Mouse (Mus musculus) stomach, postnatal 0 days (tissue): ENCODE data around the gene Eif4e3. TPM values are rescaled to one million over a fixed set of nuclear protein-coding genes. Genes with fewer than 3 reads are reported as not detected.

Source experiments
- ATAC-seq: fragments of 200-750 bp; cut with Nextera tagmentation; 2 replicates; pipeline ENCODE4 v1.8.0; 2017; ENCODE audit not compliant: low FRiP score, low TSS enrichment
- DNase-seq: peaks from one replicate; pipeline ENCODE4 v3.0.0-alpha.2; 2016; ENCODE audit warnings: low spot score
- H3K27ac ChIP-seq: fragments of 300-500 bp; sonication (generic); replicated peaks from 2 replicates; pipeline ENCODE4 v1.5.1; 2014; ENCODE audit warnings: mild to moderate bottlenecking, control low read depth
- H3K27me3 ChIP-seq: fragments of 300-500 bp; sonication (generic); 2 replicates; pipeline ENCODE4 v1.6.1; 2014; ENCODE audit warnings: low read length; ENCODE audit not compliant: control insufficient read depth, insufficient read depth
- H3K36me3 ChIP-seq: fragments of 300-500 bp; sonication (generic); 2 replicates; pipeline ENCODE4 v1.6.1; 2014; ENCODE audit warnings: low read length, mixed read lengths; ENCODE audit not compliant: control insufficient read depth, insufficient read depth
- H3K4me1 ChIP-seq: fragments of 300-500 bp; sonication (generic); replicated peaks from 2 replicates; pipeline ENCODE4 v1.6.1; 2014; ENCODE audit warnings: antibody characterized with exemption; ENCODE audit not compliant: control insufficient read depth, insufficient read depth
- H3K4me2 ChIP-seq: fragments of 300-500 bp; sonication (generic); replicated peaks from 2 replicates; pipeline ENCODE4 v1.6.1; 2014; ENCODE audit warnings: low read depth, mild to moderate bottlenecking, control low read depth, moderate library complexity
- H3K4me3 ChIP-seq: fragments of 300-500 bp; sonication (generic); 2 replicates; pipeline ENCODE4 v1.5.1; 2014; ENCODE audit warnings: low read depth, low read length, control low read depth
- H3K9ac ChIP-seq: fragments of 300-500 bp; sonication (generic); 2 replicates; pipeline ENCODE4 v1.6.1; 2014; ENCODE audit warnings: mild to moderate bottlenecking, low read length, control low read depth, mixed read lengths
- H3K9me3 ChIP-seq: fragments of 300-500 bp; sonication (generic); 2 replicates; pipeline ENCODE4 v1.6.1; 2016; ENCODE audit warnings: low read length; ENCODE audit not compliant: control insufficient read depth
- CTCF ChIP-seq: IDR thresholded peaks from 2 replicates; pipeline ENCODE4 v1.5.1; 2016; ENCODE audit warnings: antibody characterized with exemption, low read depth, mild to moderate bottlenecking, moderate library complexity
- EP300 ChIP-seq: optimal IDR thresholded peaks from 2 replicates; pipeline ENCODE3; 2016; ENCODE audit warnings: antibody characterized with exemption
- WGBS: fragments of 180-500 bp; shearing (Covaris S2); extraction: QIAGEN DNeasy Blood & Tissue Kit; methylation state at CpG from one replicate; pipeline ENCODE4 v1.1.7; 2014; 5-methylcytosine and 5-hydroxymethylcytosine counted together
- polyA plus RNA-seq: library from polyadenylated mRNA; unstranded; fragments of >200 nt; fragmentation: Nextera tagmentation; extraction: Ambion mirVana; gene quantifications from 2 replicates; pipeline ENCODE4 v1.2.1, GENCODE M21; 2015

The Eif4e3 gene
- polyA plus RNA-seq, 1 experiment from 2014 or later: 7.8 TPM

DNA sequence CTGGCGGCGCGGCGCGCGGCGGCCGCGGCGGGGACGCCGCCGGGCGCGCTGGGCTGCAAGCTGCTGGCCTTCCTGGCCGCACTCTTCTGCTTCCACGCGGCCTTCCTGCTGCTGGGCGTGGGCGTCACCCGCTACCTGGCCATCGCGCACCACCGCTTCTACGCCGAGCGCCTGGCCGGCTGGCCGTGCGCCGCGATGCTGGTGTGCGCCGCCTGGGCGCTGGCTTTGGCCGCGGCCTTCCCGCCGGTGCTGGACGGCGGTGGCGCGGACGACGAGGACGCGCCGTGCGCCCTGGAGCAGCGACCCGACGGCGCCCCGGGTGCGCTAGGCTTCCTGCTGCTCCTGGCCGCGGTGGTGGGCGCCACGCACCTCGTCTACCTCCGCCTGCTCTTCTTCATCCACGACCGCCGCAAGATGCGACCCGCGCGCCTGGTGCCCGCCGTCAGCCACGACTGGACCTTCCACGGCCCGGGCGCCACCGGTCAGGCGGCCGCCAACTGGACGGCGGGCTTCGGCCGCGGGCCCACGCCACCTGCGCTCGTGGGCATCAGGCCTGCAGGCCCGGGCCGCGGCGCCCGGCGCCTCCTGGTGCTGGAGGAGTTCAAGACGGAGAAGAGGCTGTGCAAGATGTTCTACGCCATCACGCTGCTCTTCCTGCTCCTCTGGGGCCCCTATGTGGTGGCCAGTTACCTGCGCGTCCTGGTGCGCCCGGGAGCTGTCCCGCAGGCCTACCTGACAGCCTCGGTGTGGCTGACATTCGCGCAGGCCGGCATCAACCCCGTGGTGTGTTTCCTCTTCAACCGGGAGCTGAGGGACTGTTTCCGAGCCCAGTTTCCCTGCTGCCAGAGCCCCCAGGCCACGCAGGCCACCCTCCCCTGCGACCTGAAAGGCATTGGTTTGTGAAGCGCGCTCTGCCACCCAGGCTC lies 26.6 kb upstream of the Eif4e3 start:
- H3K27me3 ChIP-seq: no peaks in the 10 kb centered on the region; the same call in 1 of the 2 replicates
- TF ChIP-seq EP300 (no peak), CTCF (no peak; the same call in 1 of the 2 replicates)
- ATAC-seq (peak; percentile 49), DNase-seq (peak; percentile 38)
- WGBS: 2% methylated on average over 77 of the region's 110 CpGs
- peak overlapping the region; percentile 65 for H3K4me3 ChIP-seq
- H3K4me2 ChIP-seq: peak overlapping the region; percentile 93
- H3K27ac ChIP-seq: no peak overlapping the region
- no peaks in the 10 kb centered on the region for H3K4me1 ChIP-seq
- no peaks in the 10 kb centered on the region for H3K36me3 ChIP-seq
- H3K9me3 ChIP-seq: no peaks in the 10 kb centered on the region
- H3K9ac ChIP-seq: peak overlapping the region; percentile 74

DNA sequence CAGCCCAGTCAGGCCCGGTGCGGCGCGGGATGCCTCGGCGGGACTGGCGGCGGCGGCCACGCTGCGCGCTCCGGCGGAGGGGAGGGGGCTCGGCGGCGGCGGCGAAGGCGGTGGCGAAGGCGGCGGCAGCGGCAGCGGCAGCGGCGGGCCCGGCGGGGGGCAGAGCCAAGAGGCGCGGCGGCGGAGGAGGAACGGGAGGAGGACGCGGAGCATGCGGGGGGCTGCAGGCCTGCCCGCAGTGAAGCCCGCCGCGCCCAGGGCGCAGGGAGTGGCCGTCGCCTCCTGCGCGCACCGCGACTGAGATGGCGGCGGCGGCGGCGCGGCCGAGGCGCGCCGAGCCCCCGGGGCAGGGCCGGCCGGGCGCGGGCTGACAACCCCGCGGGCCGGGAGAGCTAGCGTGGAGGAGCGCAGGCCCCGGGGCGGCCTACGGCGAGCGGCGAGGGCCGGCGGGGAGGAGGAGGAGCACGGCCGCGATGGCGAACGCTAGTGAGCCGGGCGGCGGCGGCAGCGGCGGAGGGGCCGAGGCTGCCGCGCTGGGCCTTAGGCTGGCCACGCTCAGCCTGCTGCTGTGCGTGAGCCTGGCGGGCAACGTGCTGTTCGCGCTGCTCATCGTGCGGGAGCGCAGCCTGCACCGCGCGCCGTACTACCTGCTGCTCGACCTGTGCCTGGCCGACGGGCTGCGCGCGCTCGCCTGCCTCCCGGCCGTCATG lies 25.8 kb upstream of the Eif4e3 start, which contains the start of gene Gpr27:
Gene Gpr27, plus strand, starts transcription at position 474 of the 710 bp plus-strand sequence.
- DNase-seq (peak; percentile 33), ATAC-seq (peak; percentile 78)
- Histone ChIP-seq H3K4me3 (peak within 1 kb of the TSS; percentile 65), H3K36me3 (no peaks in the 10 kb centered on the region), H3K4me2 (peak within 1 kb of the TSS; percentile 93), H3K9me3 (no peaks in the 10 kb centered on the region), H3K27me3 (no peaks in the 10 kb centered on the region; the same call in 1 of the 2 replicates), H3K9ac (peak within 1 kb of the TSS; percentile 74), H3K27ac (no peak within 1 kb of the TSS; the same call in 1 of the 2 replicates), H3K4me1 (no peaks in the 10 kb centered on the region)
- TF ChIP-seq CTCF: no peak
- no peak for TF ChIP-seq EP300
- WGBS: under 1% methylated on average over 48 of the region's 112 CpGs

DNA sequence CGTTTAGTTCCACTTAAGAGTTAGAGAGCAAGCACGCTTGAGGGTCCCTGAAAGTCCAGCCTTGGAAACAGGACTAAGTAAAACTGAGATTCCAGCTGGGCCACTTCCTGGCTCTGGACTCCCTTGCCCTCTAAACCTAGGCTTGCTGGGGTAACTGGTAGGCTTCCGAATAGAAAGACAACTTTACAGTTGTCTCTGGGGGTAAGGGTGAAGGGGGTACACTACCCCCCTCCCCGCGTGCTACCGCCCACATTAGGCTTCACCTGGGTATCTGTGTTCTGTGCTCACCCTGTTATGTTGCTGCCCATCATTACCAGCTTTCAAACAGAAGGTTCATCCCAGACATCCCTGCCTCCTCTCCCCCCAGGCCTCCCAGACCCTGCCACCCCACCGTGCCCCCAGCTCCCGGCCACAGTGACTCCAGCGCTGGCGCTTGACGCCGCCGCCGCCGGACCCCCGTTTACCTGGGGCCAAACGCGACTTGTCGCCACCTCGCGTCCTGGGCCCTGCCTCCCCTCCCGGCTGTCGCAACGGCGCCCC lies 25.2 kb upstream of the Eif4e3 start:
- peak overlapping the region; percentile 74 for H3K9ac ChIP-seq
- TF ChIP-seq CTCF (no peak; the same call in 1 of the 2 replicates), EP300 (no peak)
- DNase-seq (no peak), ATAC-seq (no peak)
- 11% methylated on average over 25 of the region's 25 CpGs for WGBS
- H3K27me3 ChIP-seq: no peaks in the 10 kb centered on the region; the same call in 1 of the 2 replicates
- H3K4me3 ChIP-seq: peak overlapping the region; percentile 65
- no peaks in the 10 kb centered on the region for H3K9me3 ChIP-seq
- peak overlapping the region; percentile 93 for H3K4me2 ChIP-seq
- H3K36me3 ChIP-seq: no peaks in the 10 kb centered on the region
- H3K27ac ChIP-seq: no peak overlapping the region
- no peaks in the 10 kb centered on the region for H3K4me1 ChIP-seq

DNA sequence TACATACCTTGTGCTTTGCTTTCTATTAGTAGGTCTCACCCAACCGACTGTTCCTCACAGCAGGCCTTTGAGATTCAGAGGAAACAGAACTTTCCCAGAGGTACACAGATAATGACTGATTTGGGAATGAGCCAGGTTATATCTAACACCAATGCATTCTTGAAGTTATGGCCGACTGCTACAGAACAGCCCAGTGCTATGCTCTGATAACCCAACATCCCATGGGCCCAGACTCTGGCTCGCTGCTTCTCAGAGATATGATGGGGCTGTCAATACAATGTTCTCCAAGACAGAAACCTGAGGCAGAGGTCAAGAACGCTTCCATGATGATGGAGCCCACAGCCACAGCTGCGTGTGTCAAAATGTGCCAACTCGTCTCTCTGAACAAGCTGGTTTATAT lies 21.9 kb upstream of the Eif4e3 start:
- DNase-seq: no peak
- no peak for ATAC-seq
- Histone ChIP-seq H3K4me2 (no peak overlapping the region), H3K9me3 (no peaks in the 10 kb centered on the region), H3K27me3 (no peaks in the 10 kb centered on the region; the same call in 1 of the 2 replicates), H3K9ac (no peak overlapping the region), H3K4me1 (no peaks in the 10 kb centered on the region), H3K36me3 (no peaks in the 10 kb centered on the region), H3K4me3 (no peak overlapping the region), H3K27ac (no peak overlapping the region)
- no peak for TF ChIP-seq EP300
- no peak for TF ChIP-seq CTCF
- WGBS: 73% methylated on average over 6 of the region's 6 CpGs

DNA sequence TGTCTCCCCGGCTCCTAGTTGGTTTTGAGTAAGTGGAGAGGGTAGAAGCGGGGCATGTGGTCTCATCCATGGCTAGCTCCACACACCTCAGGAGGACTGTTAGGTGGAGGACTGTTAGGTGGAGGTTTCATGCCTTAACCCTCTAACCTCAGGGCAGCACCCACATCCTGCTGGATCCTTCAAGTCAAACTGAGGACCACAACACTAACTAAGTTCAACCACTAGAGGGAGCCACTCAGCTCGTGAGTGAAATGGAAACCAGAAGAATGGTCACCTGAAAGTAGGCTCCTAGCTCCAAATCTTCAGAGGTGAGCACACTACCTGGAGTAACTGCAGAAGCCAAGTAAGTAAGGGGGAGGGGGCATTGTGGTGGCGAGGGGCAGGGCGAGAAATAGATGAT lies 18.3 kb upstream of the Eif4e3 start:
- TF ChIP-seq CTCF: peak; percentile 83
- TF ChIP-seq EP300: no peak
- 56% methylated on average over 5 of the region's 5 CpGs for WGBS
- no peak overlapping the region for H3K4me3 ChIP-seq
- DNase-seq: no peak
- no peaks in the 10 kb centered on the region for H3K4me1 ChIP-seq
- H3K27ac ChIP-seq: no peak overlapping the region
- H3K9me3 ChIP-seq: no peaks in the 10 kb centered on the region
- no peaks in the 10 kb centered on the region for H3K27me3 ChIP-seq
- H3K4me2 ChIP-seq: no peak overlapping the region
- no peaks in the 10 kb centered on the region for H3K36me3 ChIP-seq
- no peak for ATAC-seq
- H3K9ac ChIP-seq: no peak overlapping the region
